Mouse (Mus musculus) liver, postnatal 0 days (tissue): ENCODE measurements around the gene Npnt.

ENCODE experiments used
- CTCF ChIP-seq: sonication (generic); IDR thresholded peaks from 2 replicates; pipeline ENCODE4 v1.5.1; 2016; ENCODE audit warnings: antibody characterized with exemption, low read depth
- EP300 ChIP-seq: IDR thresholded peaks from 2 replicates; pipeline ENCODE4 v1.6.1; 2016; ENCODE audit warnings: antibody characterized with exemption, low read depth, mild to moderate bottlenecking

DNA sequence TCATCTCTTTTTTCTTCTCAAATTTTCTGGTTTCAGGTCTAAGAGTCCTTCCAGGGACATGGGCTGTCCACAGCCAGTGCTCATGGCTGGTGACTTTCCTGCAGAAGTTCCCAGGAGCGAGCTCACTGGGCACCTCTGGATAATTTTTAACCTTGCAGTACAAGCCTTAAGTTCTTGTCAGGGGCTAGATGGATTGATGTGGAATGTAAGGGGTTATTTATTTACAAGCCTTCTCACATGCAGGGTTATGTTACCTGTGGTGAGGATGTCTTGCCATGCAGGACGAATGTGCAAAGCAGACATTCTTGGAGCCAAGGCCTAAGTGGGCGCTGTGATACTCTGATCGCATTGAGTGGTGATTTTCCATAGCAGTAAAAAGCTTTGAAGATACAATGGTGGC, 84.5 kb downstream of the Npnt start:
- TF ChIP-seq EP300 (no peak), CTCF (no peak)
